ENCODE assay signal across 33 mouse cellular contexts in genomic region chr3:37366381-37367053, GRCm38 (mm10). TPM values are rescaled to one million over a fixed set of nuclear protein-coding genes. Genes with fewer than 3 reads are reported as not detected.
DNase-seq lines count a peak whose midpoint lies in the region; ATAC-seq and TF ChIP-seq lines count a peak whose summit lies in the region.
"Had no signal": no experiment of that assay in that cellular context is flagged by ENCODE, and none has a peak within 500 bp of the region (broad histone marks: within the 10 kb centered on the region; RNA-seq: fewer than 3 reads in every experiment).

No protein-coding gene starts in this region.

- H3K27me3 ChIP-seq in heart, embryonic 13.5 days (replicated peaks): no peaks in the 10 kb centered on the region
- no peaks in the 10 kb centered on the region for H3K27me3 ChIP-seq in kidney, embryonic 16.5 days (ENCODE audit: insufficient read depth, low read length)
- no peaks in the 10 kb centered on the region for H3K27me3 ChIP-seq in stomach, embryonic 16.5 days (ENCODE audit: control insufficient read depth, insufficient read depth, low read length)
- no peaks in the 10 kb centered on the region for H3K27me3 ChIP-seq in stomach, postnatal 0 days (ENCODE audit: control insufficient read depth, insufficient read depth, low read length)
- no peaks in the 10 kb centered on the region for H3K27me3 ChIP-seq in intestine, postnatal 0 days (replicated peaks; ENCODE audit: control insufficient read depth, insufficient read depth, low read length)
- H3K27me3 ChIP-seq: embryonic facial prominence, embryonic 15.5 days; forebrain, embryonic 12.5 days; hindbrain, embryonic 15.5 days; limb, embryonic 12.5 days; liver, embryonic 15.5 days; midbrain, embryonic 12.5 days; neural tube, embryonic 12.5 days had no signal

- TF ChIP-seq CTCF in stomach, postnatal 0 days (IDR thresholded peaks at IDR 0.05; ENCODE audit: low read depth): no peak
- no peak for TF ChIP-seq CTCF in intestine, postnatal 0 days (IDR thresholded peaks at IDR 0.05; ENCODE audit: low read depth)

- no peaks in the 10 kb centered on the region for H3K36me3 ChIP-seq in heart, embryonic 13.5 days
- no peaks in the 10 kb centered on the region for H3K36me3 ChIP-seq in kidney, embryonic 16.5 days (ENCODE audit: insufficient read depth, low read length)
- no peaks in the 10 kb centered on the region for H3K36me3 ChIP-seq in stomach, embryonic 16.5 days (ENCODE audit: control insufficient read depth, insufficient read depth, low read length)
- H3K36me3 ChIP-seq in stomach, postnatal 0 days (ENCODE audit: control insufficient read depth, insufficient read depth, low read length): no peaks in the 10 kb centered on the region
- no peaks in the 10 kb centered on the region for H3K36me3 ChIP-seq in intestine, postnatal 0 days (ENCODE audit: control insufficient read depth, insufficient read depth)
- H3K36me3 ChIP-seq: embryonic facial prominence, embryonic 10.5 days; embryonic facial prominence, embryonic 15.5 days; forebrain, embryonic 12.5 days; hindbrain, embryonic 15.5 days; limb, embryonic 12.5 days; liver, embryonic 15.5 days; midbrain, embryonic 12.5 days; neural tube, embryonic 12.5 days had no signal

- H3K4me3 ChIP-seq in heart, embryonic 13.5 days: no peak overlapping the region
- H3K4me3 ChIP-seq in kidney, embryonic 16.5 days (ENCODE audit: low read length): no peak overlapping the region
- no peak overlapping the region for H3K4me3 ChIP-seq in stomach, embryonic 16.5 days (replicated peaks; ENCODE audit: low read length)
- H3K4me3 ChIP-seq in stomach, postnatal 0 days (ENCODE audit: low read depth, low read length): no peak overlapping the region
- no peak overlapping the region for H3K4me3 ChIP-seq in intestine, postnatal 0 days (ENCODE audit: low read depth, low read length)
- H3K4me3 ChIP-seq: embryonic facial prominence, embryonic 10.5 days; embryonic facial prominence, embryonic 15.5 days; forebrain, embryonic 12.5 days; hindbrain, embryonic 15.5 days; layer of hippocampus, adult 2 months; left cerebral cortex, adult 2 months; limb, embryonic 12.5 days; liver, embryonic 15.5 days; megakaryocyte, embryonic 14.5 days; midbrain, embryonic 12.5 days; myocyte; neural tube, embryonic 12.5 days had no signal

- TF ChIP-seq EP300 in stomach, postnatal 0 days (optimal IDR thresholded peaks at IDR 0.05): no peak

- ATAC-seq in heart, embryonic 13.5 days (ENCODE audit: extremely low read depth, insufficient number of reproducible peaks, low FRiP score, low TSS enrichment): no peak
- ATAC-seq in kidney, embryonic 16.5 days (ENCODE audit: low FRiP score, low TSS enrichment): no peak
- ATAC-seq in stomach, embryonic 16.5 days (ENCODE audit: insufficient read depth, low FRiP score): no peak
- ATAC-seq in stomach, postnatal 0 days (ENCODE audit: low FRiP score, low TSS enrichment): no peak
- peak; percentile 33; the same call in 1 of the 2 replicates for ATAC-seq in intestine, postnatal 0 days
- ATAC-seq: forebrain, postnatal 0 days; inflammation-experienced regulatory T-cells, adult 6 months had no signal

- no peak overlapping the region for H3K4me2 ChIP-seq in heart, embryonic 13.5 days
- H3K4me2 ChIP-seq in kidney, embryonic 16.5 days (replicated peaks; ENCODE audit: low read depth, low read length): no peak overlapping the region
- H3K4me2 ChIP-seq in stomach, embryonic 16.5 days (ENCODE audit: low read depth, low read length): no peak overlapping the region
- no peak overlapping the region for H3K4me2 ChIP-seq in stomach, postnatal 0 days (replicated peaks; ENCODE audit: low read depth)
- H3K4me2 ChIP-seq in intestine, postnatal 0 days (replicated peaks; ENCODE audit: low read depth): no peak overlapping the region
- H3K4me2 ChIP-seq: embryonic facial prominence, embryonic 15.5 days; forebrain, embryonic 12.5 days; hindbrain, embryonic 15.5 days; limb, embryonic 12.5 days; liver, embryonic 15.5 days; midbrain, embryonic 12.5 days; neural tube, embryonic 12.5 days had no signal

- H3K9ac ChIP-seq in heart, embryonic 13.5 days: no peak overlapping the region
- H3K9ac ChIP-seq in kidney, embryonic 16.5 days (replicated peaks; ENCODE audit: low read length): no peak overlapping the region
- no peak overlapping the region for H3K9ac ChIP-seq in stomach, embryonic 16.5 days (ENCODE audit: low read length)
- no peak overlapping the region for H3K9ac ChIP-seq in stomach, postnatal 0 days (ENCODE audit: low read length)
- H3K9ac ChIP-seq in intestine, postnatal 0 days (ENCODE audit: low read depth, low read length): no peak overlapping the region
- H3K9ac ChIP-seq: embryonic facial prominence, embryonic 15.5 days; forebrain, embryonic 12.5 days; forebrain, postnatal 0 days; hindbrain, embryonic 15.5 days; limb, embryonic 12.5 days; liver, embryonic 15.5 days; midbrain, embryonic 12.5 days; neural tube, embryonic 12.5 days had no signal

- H3K4me1 ChIP-seq in heart, embryonic 13.5 days: peaks cover 14% of the 10 kb centered on the region
- 0 out of 2 replicates have a peak, but pooled peaks cover 8% of the 10 kb centered on the region for H3K4me1 ChIP-seq in kidney, embryonic 16.5 days (ENCODE audit: insufficient read depth, low read length)
- H3K4me1 ChIP-seq in stomach, embryonic 16.5 days (ENCODE audit: control insufficient read depth, insufficient read depth, low read length): no peaks in the 10 kb centered on the region
- H3K4me1 ChIP-seq in stomach, postnatal 0 days (replicated peaks; ENCODE audit: control insufficient read depth, insufficient read depth): no peaks in the 10 kb centered on the region
- H3K4me1 ChIP-seq in intestine, postnatal 0 days (replicated peaks; ENCODE audit: control insufficient read depth, insufficient read depth, low read length): 0 out of 2 replicates have a peak, but pooled peaks cover 5% of the 10 kb centered on the region
- H3K4me1 ChIP-seq: embryonic facial prominence, embryonic 10.5 days; forebrain, embryonic 12.5 days; hindbrain, embryonic 15.5 days; limb, embryonic 12.5 days; liver, embryonic 15.5 days; midbrain, embryonic 12.5 days; neural tube, embryonic 12.5 days had no signal

- no peaks in the 10 kb centered on the region for H3K9me3 ChIP-seq in heart, embryonic 13.5 days
- H3K9me3 ChIP-seq in kidney, embryonic 16.5 days (ENCODE audit: low read length): no peaks in the 10 kb centered on the region
- H3K9me3 ChIP-seq in stomach, embryonic 16.5 days (replicated peaks; ENCODE audit: control insufficient read depth, low read length): no peaks in the 10 kb centered on the region
- H3K9me3 ChIP-seq in stomach, postnatal 0 days (ENCODE audit: control insufficient read depth, low read length): no peaks in the 10 kb centered on the region
- no peaks in the 10 kb centered on the region for H3K9me3 ChIP-seq in intestine, postnatal 0 days (ENCODE audit: control insufficient read depth)
- H3K9me3 ChIP-seq: embryonic facial prominence, embryonic 10.5 days; embryonic facial prominence, embryonic 15.5 days; forebrain, embryonic 12.5 days; hindbrain, embryonic 15.5 days; limb, embryonic 12.5 days; liver, embryonic 15.5 days; midbrain, embryonic 12.5 days; neural tube, embryonic 12.5 days had no signal

- H3K27ac ChIP-seq in heart, embryonic 13.5 days (replicated peaks): peak overlapping the region; percentile 42
- H3K27ac ChIP-seq in kidney, embryonic 16.5 days (ENCODE audit: low read length): peak overlapping the region; percentile 32; the same call in 1 of the 2 replicates
- H3K27ac ChIP-seq in stomach, embryonic 16.5 days (ENCODE audit: low read length): 0 out of 2 replicates have a peak overlapping the region, but pooled peaks have one; percentile 18
- H3K27ac ChIP-seq in stomach, postnatal 0 days (replicated peaks): no peak overlapping the region
- H3K27ac ChIP-seq in intestine, postnatal 0 days (ENCODE audit: low read depth, low read length): no peak overlapping the region; the same call in 1 of the 2 replicates
- H3K27ac ChIP-seq: embryonic facial prominence, embryonic 10.5 days; embryonic facial prominence, embryonic 15.5 days; forebrain, embryonic 12.5 days; hindbrain, embryonic 15.5 days; layer of hippocampus, adult 2 months; left cerebral cortex, adult 2 months; limb, embryonic 12.5 days; liver, embryonic 15.5 days; midbrain, embryonic 12.5 days; neural tube, embryonic 12.5 days had no signal

- WGBS in heart, embryonic 13.5 days: 35% methylated on average over 4 of the region's 4 CpGs
- 50% methylated on average over 4 of the region's 4 CpGs for WGBS in kidney, embryonic 16.5 days
- 50% methylated on average over 4 of the region's 4 CpGs for WGBS in stomach, embryonic 16.5 days
- 46% methylated on average over 4 of the region's 4 CpGs for WGBS in stomach, postnatal 0 days
- WGBS in intestine, postnatal 0 days: 40% methylated on average over 4 of the region's 4 CpGs

- no peak for DNase-seq in heart, postnatal 4 days
- DNase-seq in kidney, adult 9 months: no peak
- no peak for DNase-seq in stomach, postnatal 0 days (ENCODE audit: low spot score)
- no peak for DNase-seq in cerebellum, adult 18-20 months
- DNase-seq: adrenal gland, adult 2 months; adrenal gland, postnatal 36 days; B cell, adult 2 months; cerebellum, adult 8-10 months; cerebellum, postnatal 25 days; forebrain, postnatal 0 days; gastrocnemius, postnatal 10 days; kidney, adult 8-10 months; kidney, postnatal 36 days; right cerebral cortex, adult 18-20 months had no signal

RNA-seq across cellular contexts. Expression of gene Fgf2, which starts 18.4 kb away (rescaled TPM):
- polyA plus RNA-seq in heart, embryonic 13.5 days (2015; fragmentation: Nextera tagmentation; extraction: Ambion mirVana): 0.94 and 1.2 TPM in 2 replicates
- total RNA-seq in heart, postnatal 4 days (2021): 1 to 10 TPM; 3.2 to 3.5 TPM
- polyA plus RNA-seq in kidney, embryonic 16.5 days (2015; fragmentation: Nextera tagmentation; extraction: Ambion mirVana): 1.4 and 1.6 TPM in 2 replicates
- 2.0 and 2.3 TPM in 2 replicates for polyA plus RNA-seq in stomach, embryonic 16.5 days (2015; fragmentation: Nextera tagmentation; extraction: Ambion mirVana)
- polyA plus RNA-seq in stomach, postnatal 0 days (2015; fragmentation: Nextera tagmentation; extraction: Ambion mirVana): 1.1 and 1.2 TPM in 2 replicates
- 1.0 and 1.1 TPM in 2 replicates for polyA plus RNA-seq in intestine, postnatal 0 days (2015; fragmentation: Nextera tagmentation; extraction: Ambion mirVana)
- total RNA-seq: granulocyte monocyte progenitor cell, adult 5-6 weeks had no signal

RNA-seq across cellular contexts. Expression of gene Spata5, which starts 53.2 kb away (rescaled TPM):
- 21.4 and 23.6 TPM in 2 replicates for polyA plus RNA-seq in heart, embryonic 13.5 days (2015; fragmentation: Nextera tagmentation; extraction: Ambion mirVana)
- 10 to 100 TPM; 25.4 to 28.9 TPM for total RNA-seq in heart, postnatal 4 days (2021)
- polyA plus RNA-seq in kidney, embryonic 16.5 days (2015; fragmentation: Nextera tagmentation; extraction: Ambion mirVana): 41.5 and 43.4 TPM in 2 replicates
- polyA plus RNA-seq in stomach, embryonic 16.5 days (2015; fragmentation: Nextera tagmentation; extraction: Ambion mirVana): 28.0 and 33.2 TPM in 2 replicates
- 14.3 and 14.8 TPM in 2 replicates for polyA plus RNA-seq in stomach, postnatal 0 days (2015; fragmentation: Nextera tagmentation; extraction: Ambion mirVana)
- 13.1 and 15.9 TPM in 2 replicates for polyA plus RNA-seq in intestine, postnatal 0 days (2015; fragmentation: Nextera tagmentation; extraction: Ambion mirVana)

RNA-seq across cellular contexts. Expression of gene Nudt6, which starts 53.5 kb away (rescaled TPM):
- 9.8 and 11.8 TPM in 2 replicates for polyA plus RNA-seq in heart, embryonic 13.5 days (2015; fragmentation: Nextera tagmentation; extraction: Ambion mirVana)
- 10 to 100 TPM; 15.0 to 15.1 TPM for total RNA-seq in heart, postnatal 4 days (2021)
- 7.7 and 8.4 TPM in 2 replicates for polyA plus RNA-seq in kidney, embryonic 16.5 days (2015; fragmentation: Nextera tagmentation; extraction: Ambion mirVana)
- polyA plus RNA-seq in stomach, embryonic 16.5 days (2015; fragmentation: Nextera tagmentation; extraction: Ambion mirVana): 6.0 and 8.5 TPM in 2 replicates
- 9.2 and 10.8 TPM in 2 replicates for polyA plus RNA-seq in stomach, postnatal 0 days (2015; fragmentation: Nextera tagmentation; extraction: Ambion mirVana)
- 6.2 and 7.5 TPM in 2 replicates for polyA plus RNA-seq in intestine, postnatal 0 days (2015; fragmentation: Nextera tagmentation; extraction: Ambion mirVana)

RNA-seq across cellular contexts. Expression of gene Cetn4, which starts 54.0 kb away (rescaled TPM):
- 1.2 and 1.3 TPM in 2 replicates for polyA plus RNA-seq in heart, embryonic 13.5 days (2015; fragmentation: Nextera tagmentation; extraction: Ambion mirVana)
- 1 to 10 TPM; 1.6 to 2.0 TPM for total RNA-seq in heart, postnatal 4 days (2021)
- 2.5 and 3.4 TPM in 2 replicates for polyA plus RNA-seq in kidney, embryonic 16.5 days (2015; fragmentation: Nextera tagmentation; extraction: Ambion mirVana)
- polyA plus RNA-seq in stomach, embryonic 16.5 days (2015; fragmentation: Nextera tagmentation; extraction: Ambion mirVana): 2.5 and 3.0 TPM in 2 replicates
- polyA plus RNA-seq in stomach, postnatal 0 days (2015; fragmentation: Nextera tagmentation; extraction: Ambion mirVana): 1.7 and 1.8 TPM in 2 replicates
- 1.0 and 1.4 TPM in 2 replicates for polyA plus RNA-seq in intestine, postnatal 0 days (2015; fragmentation: Nextera tagmentation; extraction: Ambion mirVana)
- polyA plus RNA-seq: liver, adult 2 months had no signal

RNA-seq across cellular contexts. Expression of gene Bbs12, which starts 54.2 kb away (rescaled TPM):
- 4.9 and 5.0 TPM in 2 replicates for polyA plus RNA-seq in heart, embryonic 13.5 days (2015; fragmentation: Nextera tagmentation; extraction: Ambion mirVana)
- 1 to 10 TPM; 2.2 to 2.7 TPM for total RNA-seq in heart, postnatal 4 days (2021)
- polyA plus RNA-seq in kidney, embryonic 16.5 days (2015; fragmentation: Nextera tagmentation; extraction: Ambion mirVana): 9.2 and 9.7 TPM in 2 replicates
- 5.6 and 6.5 TPM in 2 replicates for polyA plus RNA-seq in stomach, embryonic 16.5 days (2015; fragmentation: Nextera tagmentation; extraction: Ambion mirVana)
- 2.4 and 2.9 TPM in 2 replicates for polyA plus RNA-seq in stomach, postnatal 0 days (2015; fragmentation: Nextera tagmentation; extraction: Ambion mirVana)
- 1.7 TPM in 2 replicates for polyA plus RNA-seq in intestine, postnatal 0 days (2015; fragmentation: Nextera tagmentation; extraction: Ambion mirVana)

Comparison
In these comparisons a context has a peak if more than half of its experiments do, and no peak if none do; other contexts are left out.
1. H3K27ac ChIP-seq: peak in heart, embryonic 13.5 days (single experiment), kidney, embryonic 16.5 days (single experiment) and stomach, embryonic 16.5 days (single experiment); none in stomach, postnatal 0 days (single experiment) and intestine, postnatal 0 days (single experiment).